Mouse (Mus musculus) cerebellum, postnatal 36 days (tissue): ENCODE measurements around the gene Nrl.

Experiments
- DNase-seq, 2 experiments: peaks; one replicate each; pipeline ENCODE4 v3.0.0; 2021 to 2022; ENCODE audit warnings: mixed read lengths in 2 of 2

Nrl gene

DNA sequence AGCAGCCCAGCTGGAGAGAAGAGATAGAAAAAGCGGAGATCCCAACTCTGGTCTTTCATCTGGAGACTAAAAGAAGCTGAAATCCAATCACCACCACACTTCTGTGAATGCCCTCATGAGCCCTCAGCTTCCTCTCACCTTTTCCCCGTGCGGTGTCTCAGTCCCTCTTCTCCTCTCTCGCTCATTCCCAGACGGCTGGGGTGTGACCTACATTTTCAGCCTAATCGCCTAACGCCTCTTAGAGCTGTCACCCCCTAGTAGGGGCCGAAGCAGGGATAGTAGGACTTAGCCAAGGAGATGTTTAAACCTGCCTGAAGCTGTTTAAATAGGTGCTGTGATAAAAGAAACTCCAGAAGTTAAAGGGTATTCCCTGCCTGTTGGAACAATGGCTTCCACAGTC lies at the start of gene Nrl:
Gene Nrl (minus strand): TSS at position 197 of the 400 bp plus-strand sequence.
- DNase-seq, result no peak

DNA sequence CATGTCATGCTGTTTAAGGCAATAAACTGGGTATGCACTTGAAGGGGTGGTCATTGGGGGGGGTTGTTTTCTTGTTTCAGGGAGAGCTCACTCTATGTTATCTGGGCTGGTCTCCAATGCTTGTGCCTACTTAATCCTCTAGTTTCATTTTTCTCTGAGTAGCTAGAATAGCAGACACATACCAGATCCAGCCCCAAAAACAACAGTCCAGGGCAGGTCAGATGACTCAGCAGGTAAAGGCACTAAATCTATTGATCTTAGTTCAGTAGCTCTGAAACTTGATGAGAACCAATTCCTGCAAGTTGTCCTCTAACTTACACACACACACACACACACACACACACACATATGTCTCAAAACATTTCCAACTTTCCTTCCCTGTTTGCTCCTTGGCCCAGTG lies 47.0 kb upstream of the Nrl start:
- DNase-seq, result no peak

DNA sequence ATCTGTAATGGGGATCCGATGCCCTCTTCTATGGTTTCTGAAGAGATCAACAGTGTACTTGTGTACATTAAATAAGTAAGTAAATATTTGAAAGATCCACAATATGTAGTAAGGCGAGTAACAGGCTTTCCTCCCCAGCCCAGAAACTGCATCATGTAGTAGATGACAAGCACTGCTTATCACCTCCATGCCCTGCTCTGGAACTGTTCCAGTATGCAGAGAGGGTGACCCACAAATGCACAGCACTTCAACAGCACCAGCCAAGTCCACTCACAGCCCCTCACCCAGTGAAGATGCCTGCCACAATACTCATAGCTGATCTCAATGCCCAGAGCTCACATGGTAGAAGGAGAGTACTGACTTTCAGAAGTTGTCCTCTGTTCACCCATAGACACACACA lies 45.8 kb upstream of the Nrl start:
- DNase-seq, result no peak

DNA sequence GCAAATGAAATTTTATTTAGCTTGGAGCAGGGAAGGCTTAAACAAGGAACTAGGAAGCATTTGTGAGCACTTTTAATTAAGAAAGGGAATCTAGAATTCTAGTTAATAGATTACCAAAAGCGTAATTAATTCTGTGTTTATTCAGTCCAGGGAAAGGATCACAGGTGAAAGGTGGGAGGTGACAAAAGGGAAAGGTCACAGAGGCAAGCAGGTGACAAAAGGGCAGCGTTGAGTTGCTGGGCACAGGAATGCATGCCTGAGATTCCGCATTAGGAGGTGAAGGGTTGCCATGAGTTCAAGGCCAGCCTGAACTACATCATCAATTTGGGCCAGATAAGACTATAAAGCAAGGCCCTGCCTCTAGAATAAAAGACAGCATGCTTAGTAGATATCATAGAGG lies 42.7 kb upstream of the Nrl start:
- DNase-seq, result no peak

DNA sequence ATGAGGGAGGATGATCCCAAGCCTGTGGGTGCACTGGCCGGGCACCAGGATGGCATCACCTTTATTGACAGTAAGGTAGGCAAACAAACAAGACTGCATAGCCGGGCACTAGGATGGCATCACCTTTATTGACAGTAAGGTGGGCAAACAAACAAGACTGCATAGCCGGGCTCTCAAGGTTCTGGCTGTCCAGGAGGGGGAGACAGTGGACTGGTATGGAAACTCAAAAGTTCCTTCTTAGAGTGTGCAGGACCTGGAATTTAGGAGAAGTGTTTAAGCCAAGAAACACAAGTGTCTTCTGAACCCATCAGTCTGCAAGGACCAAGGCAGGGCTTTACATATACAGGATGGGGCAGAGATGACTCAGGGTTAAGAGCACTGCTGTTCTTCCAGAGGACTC lies 41.0 kb upstream of the Nrl start:
- no peak for DNase-seq

DNA sequence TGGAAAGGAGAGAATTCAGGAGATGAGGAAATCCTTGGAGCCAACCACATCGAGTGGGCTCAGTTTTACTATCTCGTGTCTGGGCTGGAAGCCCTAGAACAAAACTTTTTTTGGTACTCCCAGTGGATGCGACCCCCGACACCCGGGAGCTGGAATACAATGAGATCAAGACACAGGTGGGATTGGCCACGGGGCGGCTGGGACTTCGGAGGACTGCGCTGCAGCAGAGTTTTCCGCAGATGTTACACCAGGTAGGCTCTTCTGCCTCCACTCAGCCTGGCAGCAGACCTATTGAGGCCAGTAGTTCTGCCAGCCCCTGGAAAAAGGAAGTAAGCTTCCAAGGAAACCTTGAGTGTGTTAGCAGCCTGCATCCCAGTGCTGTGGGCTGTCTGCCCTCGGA lies 38.5 kb upstream of the Nrl start:
- no peak for DNase-seq

DNA sequence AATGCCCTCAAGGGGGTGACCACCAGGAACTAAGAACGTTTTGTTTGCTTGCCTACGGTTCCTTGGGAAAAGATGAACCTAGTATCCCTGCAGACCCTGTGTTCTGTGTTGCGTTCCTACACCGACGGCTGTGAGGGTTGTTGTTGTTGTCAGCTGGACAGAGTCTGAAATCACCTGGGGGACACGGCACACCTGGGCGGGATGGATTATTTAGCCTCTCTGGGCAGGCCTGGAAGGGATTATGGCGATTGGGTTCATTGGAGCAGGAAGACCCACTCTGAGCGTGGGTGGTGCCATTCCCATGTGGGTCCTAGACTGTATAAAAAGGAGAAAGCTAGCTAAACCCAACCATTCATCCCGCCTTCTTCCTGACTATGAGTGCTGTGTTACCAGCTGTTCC lies 37.1 kb upstream of the Nrl start:
- no peak for DNase-seq

DNA sequence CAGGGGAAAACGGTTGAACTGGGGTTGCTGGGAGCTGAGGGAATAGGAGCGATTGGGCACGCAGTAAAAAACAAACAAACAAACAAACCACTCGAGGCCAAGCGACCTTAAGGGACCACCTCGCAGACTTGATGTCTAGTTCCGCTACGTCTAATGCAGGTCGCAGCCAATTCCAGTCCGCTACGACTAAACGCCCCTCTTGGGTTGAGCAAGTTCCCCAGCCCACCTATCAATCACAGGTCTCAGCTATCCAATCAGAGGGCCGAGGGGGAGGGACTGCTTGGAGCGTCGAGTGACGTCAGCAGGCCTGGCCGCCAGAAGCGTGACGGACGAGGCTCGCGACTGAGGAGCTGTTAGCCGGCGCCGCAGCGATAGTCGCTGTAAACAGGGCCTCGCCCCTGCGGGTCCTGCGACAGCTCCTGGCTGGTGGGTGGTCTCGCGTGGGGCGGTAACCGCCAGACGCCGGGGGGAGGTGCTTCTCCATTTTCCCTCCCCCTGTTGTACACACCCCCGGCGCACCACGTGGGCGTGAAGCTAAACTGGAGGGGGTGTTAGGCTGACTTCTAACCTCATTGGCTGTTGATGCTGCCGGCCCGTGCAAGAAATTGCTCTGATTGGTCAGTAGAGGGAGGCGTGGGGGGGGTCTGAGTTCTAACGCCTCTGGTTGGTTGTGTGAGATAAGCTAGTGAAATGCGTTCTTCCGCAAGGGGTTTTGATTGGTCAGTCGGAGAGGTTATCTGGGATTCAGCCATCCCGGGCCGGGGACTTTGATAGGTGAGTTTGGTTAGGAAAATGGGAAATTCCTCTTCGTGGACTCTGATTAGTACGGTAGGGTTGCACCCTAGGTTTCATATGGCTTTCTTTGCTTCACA lies 35.7 kb upstream of the Nrl start, which contains the start of gene A730061H03Rik:
Gene A730061H03Rik (minus strand): TSS at position 205 of the 872 bp plus-strand sequence.
- DNase-seq, result peak; percentile 98

DNA sequence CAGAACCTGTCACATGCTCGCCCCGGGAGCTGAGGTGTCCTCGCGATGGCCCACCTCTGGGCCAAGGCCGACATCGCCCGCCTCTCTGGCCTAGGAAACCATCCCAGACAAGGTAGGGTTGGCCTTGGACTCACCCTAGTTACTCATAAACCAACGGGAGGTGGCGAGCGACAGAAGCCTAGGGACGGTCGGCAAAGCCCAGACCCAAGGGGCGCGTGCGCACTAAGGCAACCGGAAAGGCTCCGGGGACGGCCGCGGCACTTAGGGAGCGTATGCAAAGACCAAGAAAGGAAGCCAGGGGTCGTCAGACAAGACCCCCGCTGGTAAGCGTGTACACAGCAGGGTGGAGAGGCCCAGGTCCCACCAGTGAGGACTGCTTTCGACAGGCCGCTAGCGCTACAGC lies 35.0 kb upstream of the Nrl start, which contains the start of gene Dcaf11:
Gene Dcaf11 (plus strand): TSS at position 208 of the 403 bp plus-strand sequence.
- DNase-seq, result peak; percentile 90 to 91

DNA sequence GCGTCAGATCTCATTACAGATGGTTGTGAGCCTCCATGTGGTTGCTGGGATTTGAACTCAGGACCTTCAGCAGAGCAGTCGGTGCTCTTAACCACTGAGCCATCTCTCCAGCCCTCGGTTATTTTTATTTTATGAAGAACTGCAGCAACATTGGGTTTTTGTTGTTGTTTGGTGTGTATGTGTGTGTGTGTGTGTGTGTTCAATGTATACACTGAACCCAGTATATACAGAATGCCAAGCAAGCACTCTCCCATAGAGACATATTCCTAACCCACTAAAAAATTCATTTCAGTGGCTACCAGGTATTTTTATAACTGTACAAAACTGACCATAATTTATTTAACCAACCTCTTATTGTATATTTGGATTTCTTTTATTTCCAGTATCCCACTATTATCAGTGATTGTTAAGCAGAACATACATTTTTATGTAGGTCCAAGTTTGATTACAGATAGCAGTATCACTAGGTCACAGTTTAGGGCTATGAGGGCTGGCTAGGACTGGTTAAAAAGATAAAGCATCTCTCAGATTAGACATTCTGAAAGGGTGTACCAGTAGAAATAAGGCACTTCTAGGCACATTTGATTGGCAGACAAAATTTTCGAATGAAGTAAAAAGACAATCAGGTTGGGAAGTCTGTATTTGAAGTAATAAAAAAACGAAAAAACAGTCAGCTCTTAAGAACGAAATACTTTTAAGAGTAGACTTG lies 34.1 kb upstream of the Nrl start:
- no peak for DNase-seq

DNA sequence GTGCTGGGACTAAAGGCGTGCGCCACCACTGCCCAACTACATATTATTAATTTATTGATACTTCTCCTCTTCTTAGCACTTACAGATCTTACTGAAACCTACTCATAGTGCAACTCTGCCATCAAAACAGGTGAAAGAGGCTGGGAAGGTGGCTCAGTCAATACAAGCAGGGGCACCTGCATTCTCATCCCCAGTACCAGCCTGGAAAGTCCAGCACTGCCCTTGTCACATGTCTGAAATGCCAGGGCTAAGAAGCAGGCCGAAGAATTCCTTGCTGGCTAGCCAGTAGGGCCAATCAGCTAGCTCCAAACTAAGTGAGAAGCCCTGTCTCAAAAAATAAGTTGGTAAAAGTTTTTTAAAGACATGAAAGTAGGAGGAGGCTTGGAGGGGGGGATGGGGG lies 32.8 kb upstream of the Nrl start:
- DNase-seq, result no peak

DNA sequence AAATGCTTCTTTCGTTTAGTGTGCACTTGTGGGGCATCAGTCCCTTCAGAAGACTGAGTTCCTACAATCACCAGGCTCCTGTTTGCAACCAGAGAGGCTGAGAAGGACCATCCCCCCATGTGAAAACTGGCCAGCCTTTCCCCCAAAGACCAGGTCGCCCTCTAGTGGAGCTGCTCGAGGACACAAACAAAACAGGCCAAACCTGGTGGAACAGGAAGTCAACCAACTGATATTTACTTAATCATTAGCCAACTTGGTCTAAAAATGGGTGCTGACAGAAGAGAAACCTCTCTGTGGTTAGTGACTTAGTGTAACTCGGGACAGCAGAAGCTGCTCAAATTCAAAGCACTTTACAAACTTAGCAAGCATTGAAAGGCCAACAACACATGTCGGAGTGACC lies 32.2 kb upstream of the Nrl start:
- peak; percentile 77 to 78 for DNase-seq

DNA sequence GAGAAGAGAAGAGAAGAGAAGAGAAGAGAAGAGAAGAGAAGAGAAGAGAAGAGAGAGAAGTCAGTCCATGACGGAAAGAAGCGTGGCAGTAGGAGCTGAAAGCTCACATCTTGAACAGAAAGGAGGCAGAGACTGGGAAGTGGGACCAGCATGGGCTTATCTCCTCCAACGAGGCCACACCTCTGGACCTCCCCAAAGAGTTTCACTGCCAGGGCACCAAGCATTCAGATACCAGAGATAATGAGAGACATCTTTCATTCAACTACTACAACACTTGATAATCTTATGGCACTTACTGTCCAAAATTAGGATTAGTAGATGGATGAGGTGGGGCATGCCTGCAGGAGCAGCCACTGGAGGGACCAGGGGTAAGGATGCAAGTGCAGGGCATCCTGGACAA lies 31.0 kb upstream of the Nrl start:
- DNase-seq, result no peak

DNA sequence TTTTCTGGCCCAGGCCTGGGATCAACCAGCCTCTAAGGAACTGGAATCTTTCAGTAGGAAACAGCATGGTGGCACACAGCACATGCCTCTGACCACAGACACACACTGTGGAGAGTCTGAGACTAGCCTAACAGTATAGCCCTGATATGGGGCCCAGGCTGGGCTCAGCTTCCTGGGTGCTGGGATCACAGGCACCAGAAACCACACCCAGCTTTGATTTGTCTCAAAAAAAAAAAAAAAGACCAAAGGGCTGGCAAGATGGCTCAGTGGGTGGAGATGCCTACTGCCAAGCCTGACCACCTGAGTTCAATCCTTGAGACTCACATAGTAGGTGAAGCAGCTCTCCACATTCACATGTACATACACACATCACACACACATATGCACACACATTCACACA lies 29.9 kb upstream of the Nrl start:
- no peak for DNase-seq

DNA sequence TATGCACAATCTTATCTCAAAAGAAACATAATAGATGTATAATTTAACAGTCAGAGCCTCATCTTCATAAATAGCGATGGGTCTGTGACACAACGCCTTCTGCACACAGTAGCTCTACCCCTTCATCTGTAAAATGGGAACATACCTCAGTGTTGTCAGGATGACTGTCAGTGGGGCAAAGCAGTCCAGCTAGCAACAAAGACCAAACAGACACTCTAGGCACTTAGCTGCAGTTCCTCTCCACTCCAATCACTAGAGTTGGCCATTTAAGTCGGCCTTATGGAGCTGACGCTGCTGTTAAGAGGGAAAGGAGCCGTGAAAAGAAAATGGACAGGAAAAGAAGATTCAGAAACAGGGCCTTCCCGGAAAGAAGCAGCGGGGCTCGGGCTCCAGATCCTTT lies 27.0 kb upstream of the Nrl start:
- DNase-seq, result no peak

DNA sequence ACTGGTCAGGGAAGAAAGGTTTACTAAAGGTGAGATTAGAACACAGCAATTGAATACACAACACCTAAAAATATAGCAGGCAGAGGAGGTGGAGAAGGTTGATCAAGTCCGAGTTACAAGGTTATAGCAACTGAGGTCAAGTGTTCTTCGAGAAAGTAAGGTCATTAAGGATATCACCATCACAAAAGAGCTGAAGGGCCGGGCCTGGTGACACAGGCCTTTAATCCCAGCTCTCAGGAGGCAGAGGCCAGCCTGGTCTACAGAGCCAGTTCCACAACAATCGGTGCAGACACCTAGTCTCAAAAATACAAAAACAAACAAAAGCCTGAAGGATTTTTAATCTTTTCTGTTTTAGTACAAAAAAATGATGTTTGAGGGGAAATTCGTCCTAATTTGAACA lies 26.6 kb upstream of the Nrl start:
- no peak for DNase-seq

DNA sequence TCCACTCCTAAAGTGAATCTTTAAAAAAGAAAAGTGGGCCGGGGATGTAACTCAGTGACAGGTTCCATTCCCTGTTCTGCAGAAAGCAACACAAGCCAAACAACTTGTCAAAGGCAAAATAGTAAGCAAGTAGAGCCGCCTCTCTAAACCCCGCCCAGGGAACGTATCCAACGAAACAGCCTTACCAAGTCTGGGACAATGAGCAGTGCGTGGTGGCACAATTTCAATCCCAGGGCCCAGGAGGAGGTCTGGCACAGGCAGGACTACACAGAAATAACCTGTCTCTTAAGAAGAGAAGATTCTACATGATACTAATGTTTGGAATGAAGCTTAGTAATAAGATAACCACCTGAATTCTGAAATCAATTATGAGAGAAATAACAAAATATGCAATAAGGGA lies 25.4 kb upstream of the Nrl start:
- DNase-seq, result peak; percentile 47 to 55

DNA sequence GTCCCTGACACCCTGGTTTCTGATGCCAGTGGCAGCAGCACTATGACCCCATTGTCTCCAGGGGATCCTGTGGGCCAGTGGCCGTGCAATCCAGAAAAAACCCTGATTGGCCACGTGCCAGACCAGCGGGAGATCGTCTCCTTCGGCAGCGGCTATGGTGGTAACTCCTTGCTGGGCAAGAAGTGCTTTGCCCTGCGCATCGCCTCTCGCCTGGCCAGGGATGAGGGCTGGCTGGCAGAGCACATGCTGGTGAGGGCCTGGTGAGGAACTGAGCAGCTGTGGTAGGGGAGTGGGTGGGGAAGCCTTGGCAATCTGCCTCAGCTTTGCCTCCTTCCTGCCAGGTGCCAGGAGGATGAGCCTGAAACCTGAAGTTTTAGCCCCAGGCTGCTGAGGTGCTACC lies 19.6 kb upstream of the Nrl start:
- peak; percentile 44 to 49 for DNase-seq

DNA sequence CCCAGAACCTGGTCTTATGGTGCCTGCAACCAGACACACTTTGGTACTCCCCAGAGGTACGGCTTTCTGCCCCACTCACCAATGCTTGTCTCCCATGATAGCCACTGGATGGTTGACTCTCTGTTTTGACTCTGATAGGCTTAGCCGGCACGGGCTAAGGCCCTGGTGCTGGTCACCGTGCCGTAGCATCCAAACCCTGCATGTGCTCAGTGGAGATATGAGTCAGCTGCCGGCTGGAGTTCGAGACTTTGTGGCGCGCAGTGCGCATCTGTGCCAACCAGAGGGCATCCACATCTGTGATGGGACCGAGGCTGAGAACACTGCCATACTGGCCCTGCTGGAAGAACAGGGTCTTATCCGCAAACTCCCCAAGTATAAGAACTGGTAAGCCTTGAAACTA lies 17.5 kb upstream of the Nrl start:
- no peak for DNase-seq

DNA sequence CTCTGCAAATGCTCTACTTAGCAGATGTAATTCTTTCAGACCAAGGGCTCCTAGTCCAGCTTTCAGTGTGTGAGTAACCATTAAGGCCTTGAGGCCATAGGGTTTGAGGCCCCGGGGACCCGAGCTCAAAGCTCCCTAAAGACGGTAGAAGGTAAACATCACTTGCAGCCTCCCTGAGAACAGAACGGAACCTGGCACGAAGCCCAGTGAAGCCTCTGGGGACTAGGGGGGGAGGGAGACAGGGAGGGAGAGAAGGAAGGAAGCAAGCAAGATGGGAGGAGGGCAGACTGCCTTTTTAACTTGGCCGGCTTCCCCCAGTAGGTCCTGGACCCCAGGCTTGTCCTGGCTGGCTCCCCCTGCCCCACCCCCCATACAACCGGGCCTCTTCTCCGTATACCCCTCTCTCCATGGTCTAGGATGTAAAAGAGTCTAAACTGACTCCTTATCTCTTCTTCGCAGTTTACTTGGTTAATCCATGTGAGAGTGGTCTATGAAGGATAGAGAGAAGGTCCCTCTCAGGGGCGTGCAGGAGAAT lies 16.1 kb upstream of the Nrl start:
- DNase-seq, result peak; percentile 80 to 82

DNA sequence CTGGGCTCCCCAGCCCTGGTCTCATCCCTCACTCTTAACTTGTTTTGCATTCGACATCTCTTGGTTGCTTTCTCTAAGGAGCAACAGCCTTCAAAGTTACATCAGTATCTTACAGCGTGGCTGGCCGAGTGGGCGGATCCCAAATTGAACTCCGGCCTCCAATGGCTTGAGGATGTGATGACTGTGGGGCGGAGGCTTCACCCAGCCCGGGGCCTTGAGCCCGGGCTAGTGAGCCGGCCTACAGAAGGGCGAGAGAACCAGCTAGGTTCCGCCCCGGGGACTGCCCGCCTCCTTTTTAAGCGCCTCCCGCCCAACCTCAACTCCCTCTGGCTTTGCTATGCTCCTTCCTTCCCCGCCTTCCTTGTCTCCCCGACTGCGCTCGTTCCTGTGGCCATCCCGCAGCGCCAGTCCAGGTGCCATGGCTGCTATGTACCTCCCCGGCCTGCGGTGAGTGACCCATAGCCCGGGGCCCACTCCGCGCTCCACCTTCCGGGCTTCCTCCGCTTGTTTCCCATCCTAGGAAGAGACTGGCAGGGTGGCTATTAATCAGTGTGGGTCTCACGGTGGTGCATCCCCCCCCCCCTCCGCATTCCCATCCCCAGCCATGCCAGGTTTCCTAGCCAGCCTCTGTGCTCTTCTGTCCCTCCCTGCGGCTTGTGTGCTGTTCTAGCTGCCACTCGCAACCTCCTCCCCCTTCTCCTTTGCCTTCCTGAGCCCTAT lies 15.4 kb upstream of the Nrl start, which contains the start of gene Pck2:
Gene Pck2 (plus strand): TSS at position 200 of the 720 bp plus-strand sequence.
- DNase-seq, result peak; percentile 86 to 87

DNA sequence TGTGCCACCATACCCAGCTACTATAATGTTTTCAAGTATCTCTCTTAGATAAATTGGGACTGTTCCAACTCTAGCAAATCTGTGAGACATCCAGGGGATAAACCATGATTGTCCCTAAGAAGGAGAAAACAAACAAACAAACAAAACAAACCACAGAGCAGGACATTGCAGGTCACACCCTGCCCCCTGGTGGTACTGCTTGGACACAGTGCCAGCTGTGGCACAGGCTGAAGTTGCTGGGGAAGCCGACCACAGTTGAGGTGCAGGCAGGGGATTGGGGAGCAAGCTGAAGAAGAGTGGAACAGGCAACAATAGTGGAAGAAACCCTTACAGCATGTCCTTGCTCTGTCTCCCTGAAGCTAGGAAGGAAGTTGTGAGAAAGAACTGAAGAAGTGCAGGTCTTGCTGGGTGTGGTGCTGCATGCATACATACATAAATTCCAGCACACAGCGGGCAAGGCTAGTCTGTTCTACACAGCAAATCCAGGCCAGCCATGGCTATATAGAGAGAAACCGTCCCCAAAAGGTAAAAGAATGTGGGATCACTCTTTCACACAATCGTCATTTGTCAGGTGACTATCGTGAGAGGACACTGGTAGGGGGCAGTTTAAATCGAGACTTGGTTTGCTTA lies 11.4 kb upstream of the Nrl start:
- peak in 1 of 2 experiments; percentile 46 for DNase-seq

DNA sequence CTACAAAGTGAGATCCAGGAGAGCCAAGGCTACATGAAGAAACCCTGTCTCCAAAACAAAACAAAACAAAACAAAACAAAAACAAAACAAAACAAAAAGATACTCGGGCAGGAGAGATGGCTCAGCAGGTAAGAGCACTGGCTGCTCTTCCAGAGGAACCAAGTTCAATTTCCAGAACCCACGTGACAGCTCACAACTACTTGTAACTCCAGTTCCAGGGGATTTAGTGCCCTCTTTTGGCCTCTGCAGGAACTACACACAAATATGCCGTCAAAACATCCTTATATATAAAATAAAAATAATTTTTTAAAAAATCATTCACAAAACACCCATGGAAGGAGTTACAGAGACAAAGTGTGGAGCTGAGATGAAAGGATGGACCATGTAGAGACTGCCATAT lies 3.2 kb upstream of the Nrl start:
- peak in 1 of 2 experiments; percentile 35 for DNase-seq
